Mouse (Mus musculus): ENCODE data around the gene Relch. TPM values are rescaled to one million over a fixed set of nuclear protein-coding genes. Genes with fewer than 3 reads are reported as not detected.

Gene Relch
- polyA plus RNA-seq (2014; fragmentation: Illumina TruSeq; extraction: RNeasy Lipid Tissue Mini Kit (QIAGEN cat#74804); ENCODE audit: low read depth, low replicate concordance): 50.6 TPM

GRCm38 (mm10) chr1:105663171-105663961 lies at the start of gene Relch, which contains the start of gene Pign:
TSS of gene Relch (plus strand) at chr1:105663861.
TSS of gene Pign (minus strand) at chr1:105663677.

GRCm38 (mm10) chr1:105780457-105781364 lies 117.0 kb downstream of the Relch start, which contains the start of gene Tnfrsf11a:
TSS of gene Tnfrsf11a (plus strand) at chr1:105780718.

Other genes with a start within 250 kb of the Relch start
- gene Pign, start 184 bp upstream of the Relch start, polyA plus RNA-seq (2014; fragmentation: Illumina TruSeq; extraction: RNeasy Lipid Tissue Mini Kit (QIAGEN cat#74804); ENCODE audit: low read depth, low replicate concordance): 49.1 TPM
- gene Tnfrsf11a, start 116.9 kb downstream of the Relch start, polyA plus RNA-seq (2014; fragmentation: Illumina TruSeq; extraction: RNeasy Lipid Tissue Mini Kit (QIAGEN cat#74804); ENCODE audit: low read depth, low replicate concordance): 3.1 TPM

Data from adrenal gland, adult 10 weeks (tissue).